Mouse (Mus musculus) liver, adult 2 months (tissue): ENCODE data around the gene Orm3.

Source experiments
- CTCF ChIP-seq: fragments of 200-500 bp; IDR thresholded peaks from 2 replicates; pipeline ENCODE4 v1.5.1; 2011; ENCODE audit warnings: low read depth, low read length, control low read depth
- POLR2A ChIP-seq: fragments of 200-500 bp; IDR thresholded peaks from 2 replicates; pipeline ENCODE4 v1.6.1; 2011; ENCODE audit warnings: low read length, control low read depth; ENCODE audit not compliant: insufficient read depth; ENCODE audit errors: extremely low read depth

- TF ChIP-seq CTCF (no peak), POLR2A (no peak)
Measured at GRCm38 (mm10) chr4:63333403-63333802, 22.6 kb upstream of the Orm3 start.
